Mouse (Mus musculus) heart, postnatal 0 days (tissue): Measurements from ENCODE around the gene Mrpl23. TPM values are rescaled to one million over a fixed set of nuclear protein-coding genes. Genes with fewer than 3 reads are reported as not detected.

Source experiments
- ATAC-seq: fragments of 200-750 bp; cut with Nextera tagmentation; 2 replicates; pipeline ENCODE4 v1.8.0; 2017; ENCODE audit warnings: low read depth, moderate number of reproducible peaks, moderate library complexity; ENCODE audit not compliant: insufficient read depth
- DNase-seq: peaks from one replicate; pipeline ENCODE4 v3.0.0-alpha.2; 2016; ENCODE audit warnings: low spot score
- H3K27ac ChIP-seq: fragments of 300-500 bp; sonication (generic); 2 replicates; pipeline ENCODE4 v1.5.1; 2014; ENCODE audit warnings: low read depth, mild to moderate bottlenecking
- H3K27me3 ChIP-seq: fragments of 300-500 bp; sonication (generic); 2 replicates; pipeline ENCODE4 v1.6.1; 2014; ENCODE audit warnings: low read length, mixed read lengths; ENCODE audit not compliant: control insufficient read depth, insufficient read depth
- H3K36me3 ChIP-seq: fragments of 300-500 bp; sonication (generic); replicated peaks from 2 replicates; pipeline ENCODE4 v1.6.1; 2014; ENCODE audit warnings: low read length, mixed read lengths; ENCODE audit not compliant: control insufficient read depth, insufficient read depth
- H3K4me1 ChIP-seq: fragments of 300-500 bp; sonication (generic); 2 replicates; pipeline ENCODE4 v1.6.1; 2014; ENCODE audit warnings: antibody characterized with exemption; ENCODE audit not compliant: control insufficient read depth, insufficient read depth
- H3K4me2 ChIP-seq: fragments of 300-500 bp; sonication (generic); 2 replicates; pipeline ENCODE4 v1.6.1; 2014; ENCODE audit warnings: low read depth, mild to moderate bottlenecking, low read length, moderate library complexity
- H3K4me3 ChIP-seq: fragments of 300-500 bp; sonication (generic); 2 replicates; pipeline ENCODE4 v1.5.1; 2014; ENCODE audit warnings: low read depth, low read length
- H3K9ac ChIP-seq: fragments of 300-500 bp; sonication (generic); replicated peaks from 2 replicates; pipeline ENCODE4 v1.6.1; 2014; ENCODE audit warnings: low read depth, low read length, mixed read lengths
- H3K9me3 ChIP-seq: fragments of 300-500 bp; sonication (generic); replicated peaks from 2 replicates; pipeline ENCODE4 v1.6.1; 2016; ENCODE audit warnings: low read length; ENCODE audit not compliant: control insufficient read depth
- CTCF ChIP-seq: IDR thresholded peaks from 2 replicates; pipeline ENCODE4 v1.5.1; 2016; ENCODE audit warnings: antibody characterized with exemption, control low read depth, low read depth
- EP300 ChIP-seq: IDR thresholded peaks from 2 replicates; pipeline ENCODE4 v1.6.1; 2016; ENCODE audit warnings: antibody characterized with exemption, low read depth
- WGBS: fragments of 180-500 bp; shearing (Covaris S2); extraction: QIAGEN DNeasy Blood & Tissue Kit; methylation state at CpG from one replicate; pipeline ENCODE4 v1.1.7; 2014; 5-methylcytosine and 5-hydroxymethylcytosine counted together
- polyA plus RNA-seq: library from polyadenylated mRNA; unstranded; fragments of >200 nt; fragmentation: Nextera tagmentation; extraction: Ambion mirVana; gene quantifications from 2 replicates; pipeline ENCODE4 v1.2.1, GENCODE M21; 2015
- total RNA-seq: library from RNA; depleted of rRNA; stranded (reverse); fragments of >200 nt; gene quantifications from 2 replicates; pipeline ENCODE4 v1.2.3, GENCODE M21; 2014; ENCODE audit warnings: low replicate concordance

Mrpl23 gene
- total and polyA plus RNA-seq, 2 experiments from 2014 or later: 14.9 to 87.2 TPM

GRCm38 (mm10) chr7:142499010-142499721, 33.3 kb upstream of the Mrpl23 start:
- peaks cover 14% of the 10 kb centered on the region; the same call in 1 of the 2 replicates for H3K4me1 ChIP-seq
- peak overlapping the region; percentile 15 for H3K27ac ChIP-seq
- ATAC-seq: no peak
- H3K27me3 ChIP-seq: no peaks in the 10 kb centered on the region
- no peak overlapping the region for H3K9ac ChIP-seq
- TF ChIP-seq EP300 (no peak), CTCF (no peak)
- 37% methylated on average over 5 of the region's 5 CpGs for WGBS
- DNase-seq: no peak
- no peak overlapping the region for H3K4me2 ChIP-seq
- no peaks in the 10 kb centered on the region for H3K9me3 ChIP-seq
- no peaks in the 10 kb centered on the region; the same call in 1 of the 2 replicates for H3K36me3 ChIP-seq
- no peak overlapping the region for H3K4me3 ChIP-seq

GRCm38 (mm10) chr7:142500032-142500431, 32.5 kb upstream of the Mrpl23 start:
- H3K27me3 ChIP-seq: no peaks in the 10 kb centered on the region
- TF ChIP-seq EP300 (no peak), CTCF (no peak)
- ATAC-seq (no peak), DNase-seq (no peak)
- H3K4me1 ChIP-seq: peaks cover 14% of the 10 kb centered on the region; the same call in 1 of the 2 replicates
- WGBS: 63% methylated on average over 1 of the region's 1 CpGs
- H3K9me3 ChIP-seq: no peaks in the 10 kb centered on the region
- H3K36me3 ChIP-seq: no peaks in the 10 kb centered on the region
- H3K27ac ChIP-seq: peak overlapping the region; percentile 15
- H3K4me3 ChIP-seq: no peak overlapping the region
- H3K4me2 ChIP-seq: no peak overlapping the region
- H3K9ac ChIP-seq: no peak overlapping the region

DNA sequence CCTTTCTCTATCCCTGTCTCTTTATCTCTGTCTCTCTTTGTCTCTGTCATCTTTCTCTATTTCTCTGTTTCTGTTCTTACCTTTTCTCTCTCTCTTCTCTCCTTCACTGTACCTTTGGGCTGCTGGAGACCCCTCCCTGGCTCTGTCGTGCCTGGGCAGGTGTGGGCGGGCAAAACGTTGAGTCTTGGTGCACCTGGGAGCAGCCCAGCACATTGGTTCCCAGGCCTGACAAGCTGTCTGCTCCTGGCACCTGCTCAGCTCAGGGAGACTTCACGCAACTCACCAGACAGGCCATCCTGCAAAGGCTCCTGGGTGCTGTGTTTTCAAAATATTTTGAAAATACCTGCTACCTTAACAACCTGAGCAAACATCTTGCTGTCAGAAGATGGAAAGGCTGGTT, 29.3 kb upstream of the Mrpl23 start:
- no peak for DNase-seq
- Histone ChIP-seq H3K4me3 (no peak overlapping the region), H3K4me1 (peaks cover 14% of the 10 kb centered on the region; the same call in 1 of the 2 replicates), H3K9me3 (no peaks in the 10 kb centered on the region), H3K9ac (no peak overlapping the region), H3K36me3 (no peaks in the 10 kb centered on the region), H3K27me3 (no peaks in the 10 kb centered on the region), H3K4me2 (no peak overlapping the region), H3K27ac (no peak overlapping the region)
- ATAC-seq: no peak
- WGBS: 76% methylated on average over 4 of the region's 4 CpGs
- TF ChIP-seq CTCF (no peak), EP300 (no peak)

DNA sequence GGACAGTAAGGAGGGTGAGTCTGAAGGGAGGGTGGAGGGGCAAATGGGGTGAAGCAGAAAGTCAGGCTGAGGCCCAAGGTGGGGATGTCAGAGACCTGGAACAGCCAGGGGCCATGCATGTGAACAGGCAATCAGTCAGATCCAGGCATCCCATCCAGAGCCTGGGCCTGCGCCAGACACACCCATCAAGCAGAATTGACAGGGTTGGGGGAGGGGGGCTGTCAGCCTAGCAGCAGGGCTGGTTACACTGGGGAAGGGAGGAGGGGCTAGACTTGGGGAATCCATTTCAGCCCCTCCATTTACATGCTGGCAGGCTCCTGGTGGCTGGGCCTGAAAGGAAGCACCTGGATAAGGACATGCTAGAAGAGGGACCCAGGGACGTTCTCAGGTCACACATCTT, 26.5 kb upstream of the Mrpl23 start:
- H3K9ac ChIP-seq: no peak overlapping the region
- DNase-seq (no peak), ATAC-seq (no peak)
- H3K4me3 ChIP-seq: no peak overlapping the region
- no peaks in the 10 kb centered on the region for H3K9me3 ChIP-seq
- H3K27ac ChIP-seq: no peak overlapping the region
- H3K27me3 ChIP-seq: no peaks in the 10 kb centered on the region
- H3K4me2 ChIP-seq: no peak overlapping the region
- no peaks in the 10 kb centered on the region for H3K36me3 ChIP-seq
- no peaks in the 10 kb centered on the region for H3K4me1 ChIP-seq
- 70% methylated on average over 2 of the region's 2 CpGs for WGBS
- TF ChIP-seq EP300 (no peak), CTCF (no peak)

- Histone ChIP-seq H3K27me3 (no peaks in the 10 kb centered on the region), H3K27ac (no peak overlapping the region), H3K4me2 (no peak overlapping the region), H3K36me3 (no peaks in the 10 kb centered on the region), H3K4me3 (no peak overlapping the region), H3K9me3 (no peaks in the 10 kb centered on the region), H3K4me1 (no peaks in the 10 kb centered on the region; the same call in 1 of the 2 replicates), H3K9ac (no peak overlapping the region)
- ATAC-seq: no peak
- no peak for DNase-seq
- whole genome bisulfite sequencing: 57% methylated on average over 4 of the region's 4 CpGs
- no peak for TF ChIP-seq EP300
- TF ChIP-seq CTCF: no peak
Observed at GRCm38 (mm10) chr7:142506501-142506900, 26.0 kb upstream of the Mrpl23 start.

DNA sequence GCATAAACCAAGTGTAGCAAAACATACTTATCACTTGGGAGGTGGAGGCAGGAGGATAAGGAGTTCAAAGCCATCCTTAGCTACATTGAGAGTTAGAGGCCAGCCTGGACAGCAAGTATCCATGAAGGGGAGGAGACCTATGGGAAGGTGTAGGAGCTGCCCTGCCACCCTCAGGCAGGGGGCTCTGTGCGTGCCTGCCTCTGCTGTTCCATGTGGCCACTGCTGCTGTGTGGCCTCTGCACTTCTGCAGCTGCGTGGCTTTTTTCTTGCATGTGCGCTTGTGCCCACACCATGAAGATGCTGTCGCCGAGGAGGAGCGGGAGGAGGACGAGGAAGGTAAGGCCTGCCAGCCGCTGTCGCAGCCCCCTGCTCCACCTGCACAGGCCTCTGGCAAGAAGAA, 25.0 kb upstream of the Mrpl23 start:
- TF ChIP-seq EP300 (no peak), CTCF (no peak)
- 98% methylated on average over 9 of the region's 9 CpGs for WGBS
- H3K27me3 ChIP-seq: no peaks in the 10 kb centered on the region
- no peak overlapping the region for H3K4me2 ChIP-seq
- no peak for ATAC-seq
- no peaks in the 10 kb centered on the region for H3K9me3 ChIP-seq
- no peak for DNase-seq
- H3K27ac ChIP-seq: no peak overlapping the region
- H3K4me3 ChIP-seq: no peak overlapping the region
- H3K4me1 ChIP-seq: no peaks in the 10 kb centered on the region; the same call in 1 of the 2 replicates
- H3K36me3 ChIP-seq: no peaks in the 10 kb centered on the region
- H3K9ac ChIP-seq: no peak overlapping the region
